Mouse (Mus musculus): ENCODE measurements around the gene Epb41l4b. TPM values are rescaled to one million over a fixed set of nuclear protein-coding genes. Genes with fewer than 3 reads are reported as not detected.

Gene Epb41l4b
- polyA plus RNA-seq, 1 experiment from 2014 or later: 7.0 TPM

DNA sequence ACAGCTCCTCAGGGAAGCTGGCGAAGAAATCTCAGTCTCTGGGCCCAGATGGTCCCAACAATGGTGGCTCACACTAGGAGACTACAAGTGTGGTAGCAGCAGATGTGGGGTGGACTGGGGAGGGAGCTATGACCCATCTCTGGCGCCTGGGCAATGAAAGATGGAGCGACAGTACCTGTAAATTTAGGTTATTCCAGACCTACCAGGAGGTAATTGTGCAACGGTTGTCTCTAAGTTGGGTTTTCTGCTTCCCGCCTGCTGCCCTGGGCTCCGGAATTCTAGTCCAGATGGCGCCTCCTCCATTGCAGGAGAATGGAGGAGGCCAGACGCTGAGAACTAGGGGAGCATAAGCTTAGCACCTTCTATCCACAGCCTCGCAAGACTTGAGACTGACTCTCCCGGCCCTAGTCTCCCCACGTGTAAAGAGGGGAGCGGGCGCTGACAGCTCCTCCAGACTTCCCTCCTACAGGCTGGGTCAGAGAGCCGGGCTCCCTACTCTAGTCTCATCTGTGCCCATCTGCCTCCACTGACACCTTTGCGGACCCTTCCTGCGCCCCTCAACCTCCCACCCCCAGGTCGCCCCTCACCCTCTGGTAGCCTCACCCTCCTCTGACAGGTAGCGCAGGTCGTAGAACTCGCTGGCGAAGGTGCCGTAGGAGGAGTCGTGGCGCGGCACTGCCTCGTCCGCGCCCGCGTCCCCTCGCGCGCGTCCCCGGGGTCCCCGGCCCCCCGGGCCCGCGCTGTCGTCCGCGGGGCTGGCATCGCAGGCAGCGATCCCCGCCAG is 153.6 kb downstream of the Epb41l4b start:
- Histone ChIP-seq H3K27ac (no peak overlapping the region), H3K9me3 (replicated peaks; ENCODE audit: low read length) (no peaks in the 10 kb centered on the region), H3K4me1 (replicated peaks; ENCODE audit: insufficient read depth, low read length) (peaks cover 6% of the 10 kb centered on the region; the same call in 1 of the 2 replicates), H3K4me2 (ENCODE audit: low read length) (peak overlapping the region; percentile 96), H3K36me3 (ENCODE audit: insufficient read depth, low read length) (no peaks in the 10 kb centered on the region), H3K4me3 (replicated peaks; ENCODE audit: low read depth, low read length) (peak overlapping the region; percentile 67), H3K27me3 (ENCODE audit: insufficient read depth, low read length) (peaks cover 15% of the 10 kb centered on the region; the same call in 1 of the 2 replicates), H3K9ac (ENCODE audit: low read depth, low read length) (peak overlapping the region; percentile 51)
- no peak for DNase-seq (ENCODE audit: low spot score)
- no peak for TF ChIP-seq CTCF (IDR thresholded peaks at IDR 0.05; ENCODE audit: low read depth)
- 6% methylated on average over 39 of the region's 45 CpGs for WGBS
- peak; percentile 25; the same call in 1 of the 2 replicates for ATAC-seq (replicated peaks; ENCODE audit: low FRiP score, low read depth)

- H3K4me1 ChIP-seq (replicated peaks; ENCODE audit: insufficient read depth, low read length): no peaks in the 10 kb centered on the region
- H3K27ac ChIP-seq: no peak overlapping the region
- ATAC-seq (replicated peaks; ENCODE audit: low FRiP score, low read depth) (no peak), DNase-seq (ENCODE audit: low spot score) (no peak)
- no peak overlapping the region for H3K4me2 ChIP-seq (ENCODE audit: low read length)
- H3K9ac ChIP-seq (ENCODE audit: low read depth, low read length): no peak overlapping the region
- no peaks in the 10 kb centered on the region for H3K36me3 ChIP-seq (ENCODE audit: insufficient read depth, low read length)
- no peaks in the 10 kb centered on the region for H3K9me3 ChIP-seq (replicated peaks; ENCODE audit: low read length)
- no peak for TF ChIP-seq CTCF (IDR thresholded peaks at IDR 0.05; ENCODE audit: low read depth)
- 33% methylated on average over 7 of the region's 7 CpGs for WGBS
- H3K4me3 ChIP-seq (replicated peaks; ENCODE audit: low read depth, low read length): no peak overlapping the region
- no peaks in the 10 kb centered on the region for H3K27me3 ChIP-seq (ENCODE audit: insufficient read depth, low read length)
These were observed 177.6 kb downstream of the Epb41l4b start for GRCm38 (mm10) chr4:56965586-56966179.

DNA sequence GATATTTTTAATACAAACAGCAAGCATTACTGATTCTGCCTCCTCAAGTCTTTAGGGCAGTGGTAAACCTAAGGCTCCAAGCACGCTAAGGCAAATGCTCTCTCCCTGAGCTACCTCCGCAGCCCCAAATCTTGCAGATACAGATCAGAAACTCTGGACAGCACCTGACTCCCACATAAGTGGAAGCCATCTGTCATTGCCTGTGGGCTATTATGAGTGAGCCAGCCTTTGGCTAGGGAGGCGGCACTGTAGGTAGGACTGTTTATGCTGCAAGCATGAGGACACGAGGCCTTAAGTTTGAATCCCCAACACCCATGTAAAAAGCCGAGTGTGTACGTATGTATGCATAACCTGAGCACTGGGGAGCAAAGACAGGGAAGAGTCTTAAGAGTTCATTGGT is 179.6 kb downstream of the Epb41l4b start:
- 77% methylated on average over 6 of the region's 6 CpGs for WGBS
- no peaks in the 10 kb centered on the region for H3K27me3 ChIP-seq (ENCODE audit: insufficient read depth, low read length)
- no peaks in the 10 kb centered on the region for H3K4me1 ChIP-seq (replicated peaks; ENCODE audit: insufficient read depth, low read length)
- H3K9ac ChIP-seq (ENCODE audit: low read depth, low read length): no peak overlapping the region
- no peak overlapping the region for H3K4me3 ChIP-seq (replicated peaks; ENCODE audit: low read depth, low read length)
- no peaks in the 10 kb centered on the region for H3K9me3 ChIP-seq (replicated peaks; ENCODE audit: low read length)
- TF ChIP-seq CTCF (IDR thresholded peaks at IDR 0.05; ENCODE audit: low read depth): no peak
- H3K4me2 ChIP-seq (ENCODE audit: low read length): no peak overlapping the region
- ATAC-seq (replicated peaks; ENCODE audit: low FRiP score, low read depth) (no peak), DNase-seq (ENCODE audit: low spot score) (no peak)
- H3K36me3 ChIP-seq (ENCODE audit: insufficient read depth, low read length): no peaks in the 10 kb centered on the region
- H3K27ac ChIP-seq: no peak overlapping the region

DNA sequence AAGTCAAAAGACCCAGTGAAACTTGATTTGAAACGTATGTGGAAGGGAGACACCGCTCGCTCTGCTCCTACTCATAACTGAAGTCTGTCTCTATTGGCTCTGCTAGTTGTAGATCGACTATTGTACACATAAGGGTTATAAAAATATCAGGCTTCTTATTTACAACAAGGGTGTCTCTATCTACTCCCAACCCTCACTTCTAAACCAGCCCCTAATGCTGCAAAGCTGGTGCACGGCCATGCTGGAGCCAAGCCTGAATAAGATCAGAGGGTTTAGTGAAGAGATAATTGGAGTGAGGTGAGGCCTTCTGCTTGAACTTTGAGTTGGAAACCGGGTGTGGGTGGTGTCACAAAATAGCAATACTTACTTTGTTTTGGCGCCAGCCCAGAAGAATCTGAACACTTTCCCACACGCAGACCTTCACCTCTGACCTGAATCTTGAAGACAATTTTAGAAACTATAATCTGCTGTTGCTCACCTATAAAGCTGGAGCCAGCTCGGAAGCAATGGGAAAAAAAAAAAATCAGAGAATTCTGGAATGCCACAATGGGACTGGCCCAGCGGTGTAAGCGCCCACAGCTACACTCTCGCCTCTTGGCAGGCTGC is 181.8 kb downstream of the Epb41l4b start:
- Histone ChIP-seq H3K4me3 (replicated peaks; ENCODE audit: low read depth, low read length) (no peak overlapping the region), H3K9me3 (replicated peaks; ENCODE audit: low read length) (no peaks in the 10 kb centered on the region), H3K4me1 (replicated peaks; ENCODE audit: insufficient read depth, low read length) (no peaks in the 10 kb centered on the region), H3K36me3 (ENCODE audit: insufficient read depth, low read length) (no peaks in the 10 kb centered on the region), H3K4me2 (ENCODE audit: low read length) (no peak overlapping the region), H3K27me3 (ENCODE audit: insufficient read depth, low read length) (no peaks in the 10 kb centered on the region), H3K9ac (ENCODE audit: low read depth, low read length) (no peak overlapping the region), H3K27ac (no peak overlapping the region)
- no peak for DNase-seq (ENCODE audit: low spot score)
- no peak for ATAC-seq (replicated peaks; ENCODE audit: low FRiP score, low read depth)
- TF ChIP-seq CTCF (IDR thresholded peaks at IDR 0.05; ENCODE audit: low read depth): no peak
- WGBS: 70% methylated on average over 12 of the region's 12 CpGs

- ATAC-seq (replicated peaks; ENCODE audit: low FRiP score, low read depth) (no peak), DNase-seq (ENCODE audit: low spot score) (no peak)
- H3K27me3 ChIP-seq (ENCODE audit: insufficient read depth, low read length): no peaks in the 10 kb centered on the region
- no peaks in the 10 kb centered on the region for H3K4me1 ChIP-seq (replicated peaks; ENCODE audit: insufficient read depth, low read length)
- no peak for TF ChIP-seq CTCF (IDR thresholded peaks at IDR 0.05; ENCODE audit: low read depth)
- H3K4me2 ChIP-seq (ENCODE audit: low read length): no peak overlapping the region
- WGBS: 47% methylated on average over 9 of the region's 9 CpGs
- no peaks in the 10 kb centered on the region for H3K36me3 ChIP-seq (ENCODE audit: insufficient read depth, low read length)
- H3K9ac ChIP-seq (ENCODE audit: low read depth, low read length): no peak overlapping the region
- H3K4me3 ChIP-seq (replicated peaks; ENCODE audit: low read depth, low read length): no peak overlapping the region
- H3K27ac ChIP-seq: no peak overlapping the region
- H3K9me3 ChIP-seq (replicated peaks; ENCODE audit: low read length): no peaks in the 10 kb centered on the region
These were observed 185.7 kb downstream of the Epb41l4b start for GRCm38 (mm10) chr4:56957518-56957917.

DNA sequence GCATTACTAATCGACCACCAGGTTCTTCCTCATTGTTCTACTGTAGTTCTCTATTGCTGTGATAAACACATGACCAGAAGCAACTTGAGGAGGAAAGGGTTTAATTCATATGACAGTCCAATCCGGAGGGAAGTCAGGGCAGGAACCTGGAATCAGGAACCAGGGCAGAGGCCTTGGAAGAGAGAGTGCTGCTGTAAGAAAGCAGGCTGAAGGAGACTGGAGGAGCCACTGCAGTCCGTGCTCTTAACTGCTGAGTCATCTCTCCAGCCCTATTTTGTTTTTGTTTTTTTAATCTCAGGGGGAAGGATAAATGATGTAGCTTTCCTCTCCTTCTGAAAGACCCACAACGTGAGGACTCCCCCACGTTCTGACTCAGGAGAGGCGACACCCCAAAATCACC is 190.0 kb downstream of the Epb41l4b start:
- 37% methylated on average over 5 of the region's 6 CpGs for WGBS
- Histone ChIP-seq H3K4me1 (replicated peaks; ENCODE audit: insufficient read depth, low read length) (no peaks in the 10 kb centered on the region), H3K27me3 (ENCODE audit: insufficient read depth, low read length) (no peaks in the 10 kb centered on the region), H3K9ac (ENCODE audit: low read depth, low read length) (no peak overlapping the region), H3K4me2 (ENCODE audit: low read length) (no peak overlapping the region), H3K4me3 (replicated peaks; ENCODE audit: low read depth, low read length) (no peak overlapping the region), H3K9me3 (replicated peaks; ENCODE audit: low read length) (no peaks in the 10 kb centered on the region), H3K27ac (no peak overlapping the region), H3K36me3 (ENCODE audit: insufficient read depth, low read length) (no peaks in the 10 kb centered on the region)
- ATAC-seq (replicated peaks; ENCODE audit: low FRiP score, low read depth) (no peak), DNase-seq (ENCODE audit: low spot score) (no peak)
- no peak for TF ChIP-seq CTCF (IDR thresholded peaks at IDR 0.05; ENCODE audit: low read depth)

All from kidney, postnatal 0 days (tissue).